Mouse (Mus musculus): ENCODE data around the gene Fbxo44.
A peak's percentile ranks its signal among the peaks of the same experiment; 100 is the strongest.

Gene Fbxo44

GRCm38 (mm10) chr4:148165551-148165950 lies 5.3 kb upstream of the Fbxo44 start:
- DNase-seq (ENCODE audit: low read depth), result no peak

GRCm38 (mm10) chr4:148164461-148164860 lies 4.2 kb upstream of the Fbxo44 start:
- no peak for DNase-seq (ENCODE audit: low read depth)

GRCm38 (mm10) chr4:148164002-148164439 lies 3.7 kb upstream of the Fbxo44 start:
- DNase-seq (ENCODE audit: low read depth), result peak; percentile 80

- peak; percentile 95 for DNase-seq (ENCODE audit: low read depth)
These were observed 492 bp downstream of the Fbxo44 start for GRCm38 (mm10) chr4:148159544-148160435.

GRCm38 (mm10) chr4:148158436-148159348 lies 1.6 kb downstream of the Fbxo44 start:
- no peak for DNase-seq (ENCODE audit: low read depth)

- peak; percentile 82 for DNase-seq (ENCODE audit: low read depth)
These were observed 5.3 kb downstream of the Fbxo44 start for GRCm38 (mm10) chr4:148154982-148155381.

GRCm38 (mm10) chr4:148154006-148154405 lies 6.3 kb downstream of the Fbxo44 start:
- no peak for DNase-seq (ENCODE audit: low read depth)

- no peak for DNase-seq (ENCODE audit: low read depth)
These were observed 7.7 kb downstream of the Fbxo44 start for GRCm38 (mm10) chr4:148152547-148152946.

- DNase-seq (ENCODE audit: low read depth), result peak; percentile 92
These were observed 8.8 kb downstream of the Fbxo44 start, which contains the start of gene Fbxo6 for GRCm38 (mm10) chr4:148151267-148152168. Fbxo6 (minus strand) TSS chr4:148152140.

- peak; percentile 57 for DNase-seq (ENCODE audit: low read depth)
These were observed 9.4 kb downstream of the Fbxo44 start for GRCm38 (mm10) chr4:148150953-148151266.

GRCm38 (mm10) chr4:148150242-148150641 lies 10.0 kb downstream of the Fbxo44 start:
- no peak for DNase-seq (ENCODE audit: low read depth)

- no peak for DNase-seq (ENCODE audit: low read depth)
These were observed 10.7 kb downstream of the Fbxo44 start for GRCm38 (mm10) chr4:148149540-148149939.

GRCm38 (mm10) chr4:148147714-148148113 lies 12.6 kb downstream of the Fbxo44 start:
- no peak for DNase-seq (ENCODE audit: low read depth)

GRCm38 (mm10) chr4:148143721-148144120 lies 16.6 kb downstream of the Fbxo44 start:
- DNase-seq (ENCODE audit: low read depth), result no peak

GRCm38 (mm10) chr4:148140098-148141011 lies 19.9 kb downstream of the Fbxo44 start:
- DNase-seq (ENCODE audit: low read depth), result peak; percentile 98

GRCm38 (mm10) chr4:148139767-148140097 lies 20.6 kb downstream of the Fbxo44 start:
- no peak for DNase-seq (ENCODE audit: low read depth)

GRCm38 (mm10) chr4:148137503-148137902 lies 22.8 kb downstream of the Fbxo44 start:
- no peak for DNase-seq (ENCODE audit: low read depth)

- DNase-seq (ENCODE audit: low read depth), result no peak
These were observed 25.3 kb downstream of the Fbxo44 start for GRCm38 (mm10) chr4:148134988-148135387.

GRCm38 (mm10) chr4:148131497-148132081 lies 28.7 kb downstream of the Fbxo44 start:
- DNase-seq (ENCODE audit: low read depth), result no peak

All from induced T-regulatory cell, adult 2 months (primary cell).